Comparison of ENCODE assay signal across 8 mouse cellular contexts in the genomic region with DNA sequence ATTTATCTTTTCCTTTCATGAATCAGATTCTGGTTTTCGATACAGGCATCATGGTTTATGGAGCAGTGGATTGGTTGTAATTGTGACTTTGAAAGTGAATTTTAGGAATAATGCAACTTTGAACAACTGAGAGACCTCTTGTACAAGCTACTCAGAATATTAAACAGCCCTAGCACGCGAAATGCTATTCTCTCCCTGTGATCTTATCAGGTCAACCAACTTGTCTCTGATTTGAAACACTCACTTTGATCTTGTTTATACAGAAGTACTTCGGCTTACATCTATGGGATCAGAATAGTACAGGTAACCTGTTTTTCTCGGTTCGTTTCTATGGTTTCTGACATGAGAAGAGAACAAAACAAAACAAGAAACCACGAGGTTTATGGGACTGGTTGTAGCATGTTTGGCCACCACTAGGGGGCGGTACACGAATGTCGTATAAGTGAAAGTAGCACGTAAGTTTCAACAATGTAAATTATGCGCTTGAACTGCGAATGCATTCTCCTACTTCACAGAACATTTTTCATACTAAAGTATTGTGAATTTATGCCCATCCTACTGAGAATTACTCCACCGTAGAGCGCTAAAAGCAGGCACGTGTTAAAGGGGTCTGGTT.
A peak's percentile ranks its signal among the peaks of the same experiment; 100 is the strongest.
DNase-seq lines count a peak whose midpoint lies in the region; ATAC-seq and TF ChIP-seq lines count a peak whose summit lies in the region.

No protein-coding gene starts in this region.

- peak; percentile 73 for ATAC-seq in hindbrain, embryonic 15.5 days (ENCODE audit: low FRiP score, low read depth)

- peak overlapping the region; percentile 38 for H3K4me2 ChIP-seq in hindbrain, embryonic 15.5 days

- DNase-seq in Muller cell, postnatal 12 days (ENCODE audit: inconsistent ontology term), result peak; percentile 60
- DNase-seq in cerebellum, adult 2 months, result peak; percentile 50 to 62
- DNase-seq in forelimb bud, embryonic 11.5 days (ENCODE audit: low read depth, low spot score), result peak; percentile 90
- DNase-seq in layer of hippocampus, postnatal 25 days (ENCODE audit: extremely low spot score in 1 of 2, low spot score in 1 of 2), result peak; percentile 51 to 89
- peak; percentile 55 for DNase-seq in lung, postnatal 25 days (ENCODE audit: low spot score)
- peak; percentile 94 for DNase-seq in retina, embryonic 14.5 days (ENCODE audit: low spot score)
- DNase-seq in urinary bladder, adult 2 months (ENCODE audit: low spot score), result peak; percentile 32

- H3K27ac ChIP-seq in cerebellum, adult 2 months (ENCODE audit: insufficient read depth, low read length), result no peak overlapping the region
- no peak overlapping the region for H3K27ac ChIP-seq in hindbrain, embryonic 15.5 days (replicated peaks)

- no peak for TF ChIP-seq POLR2A in cerebellum, adult 2 months (IDR thresholded peaks at IDR 0.05; ENCODE audit: borderline replicate concordance, insufficient read depth, low read length)

- H3K27me3 ChIP-seq in cerebellum, adult 2 months (ENCODE audit: control insufficient read depth, insufficient read depth, low read length), result no peaks in the 10 kb centered on the region
- no peaks in the 10 kb centered on the region for H3K27me3 ChIP-seq in hindbrain, embryonic 15.5 days

- H3K9ac ChIP-seq in hindbrain, embryonic 15.5 days, result no peak overlapping the region

- no peaks in the 10 kb centered on the region for H3K9me3 ChIP-seq in hindbrain, embryonic 15.5 days

- H3K4me1 ChIP-seq in cerebellum, adult 2 months (ENCODE audit: control insufficient read depth, insufficient read depth, low read length), result no peaks in the 10 kb centered on the region
- 0 out of 2 replicates have a peak, but pooled peaks cover 4% of the 10 kb centered on the region for H3K4me1 ChIP-seq in hindbrain, embryonic 15.5 days (replicated peaks)

- peak; percentile 67; the same call in 1 of the 2 replicates for TF ChIP-seq CTCF in cerebellum, adult 2 months (IDR thresholded peaks at IDR 0.05; ENCODE audit: borderline replicate concordance, insufficient read depth, low read depth, low read length)

- no peak overlapping the region for H3K4me3 ChIP-seq in cerebellum, adult 2 months (replicated peaks; ENCODE audit: insufficient read depth, low read depth, low read length)
- 0 out of 2 replicates have a peak overlapping the region, but pooled peaks have one; percentile 19 for H3K4me3 ChIP-seq in hindbrain, embryonic 15.5 days

- no peaks in the 10 kb centered on the region for H3K36me3 ChIP-seq in hindbrain, embryonic 15.5 days

- WGBS in cerebellum, adult 2 months, result 21% methylated on average over 16 of the region's 16 CpGs
- 17% methylated on average over 16 of the region's 16 CpGs for WGBS in hindbrain, embryonic 15.5 days

Comparison
In these comparisons a context has a peak if more than half of its experiments do, and no peak if none do; other contexts are left out.
1. DNase-seq: peak in every context shown above with its lines; median percentile 94 in retina, embryonic 14.5 days; 90 in forelimb bud, embryonic 11.5 days; 70 in layer of hippocampus, postnatal 25 days; 60 in Muller cell, postnatal 12 days; 56 in cerebellum, adult 2 months; 55 in lung, postnatal 25 days; 32 in urinary bladder, adult 2 months.